Mouse (Mus musculus): ENCODE results near the gene Frmd8.

Frmd8 gene

GRCm38 (mm10) chr19:5838892-5839165 lies 36.2 kb downstream of the Frmd8 start:
- in situ Hi-C loops (cut with MboI), result no loop called here

DNA sequence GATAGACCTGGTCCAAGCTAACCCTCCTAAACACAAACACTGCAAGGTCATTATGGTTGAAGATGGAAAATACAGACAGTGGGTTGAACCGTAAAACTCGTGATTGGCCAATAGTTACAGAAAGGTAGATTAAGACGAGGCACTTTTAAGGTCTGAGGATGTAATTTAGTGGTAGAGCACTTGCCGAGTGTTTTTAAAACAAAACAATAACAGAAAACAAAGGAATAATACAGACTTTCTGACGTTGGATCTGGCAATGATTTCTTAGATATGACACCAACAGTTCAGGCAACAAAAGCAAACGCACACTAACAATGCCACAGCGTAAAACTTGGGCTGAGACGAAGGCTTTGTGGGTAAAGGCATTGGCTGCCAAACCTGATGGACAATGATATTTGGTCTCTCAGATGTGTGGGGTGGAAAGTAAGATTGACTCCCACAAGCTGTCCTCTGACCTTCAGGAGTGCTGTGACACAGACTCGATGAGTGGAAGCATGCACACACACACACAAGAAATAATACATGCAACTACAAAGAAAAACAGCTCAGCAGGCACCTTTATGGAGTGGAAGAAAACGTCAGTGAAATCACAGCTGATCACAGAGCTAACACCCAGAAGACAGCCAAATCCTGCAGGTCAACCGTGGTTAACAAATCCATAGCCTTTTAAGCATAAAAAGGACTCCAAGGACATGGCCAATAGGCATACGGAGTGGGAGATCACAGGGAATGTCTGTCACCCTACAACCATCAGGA lies 36.8 kb downstream of the Frmd8 start:
- in situ Hi-C loops (cut with MboI), result no loop called here

- in situ Hi-C loops (cut with MboI), result no loop called here
Measured at GRCm38 (mm10) chr19:5837606-5838005, 37.5 kb downstream of the Frmd8 start.

- in situ Hi-C loops (cut with MboI), result no loop called here
Measured at GRCm38 (mm10) chr19:5836941-5837572, 38.0 kb downstream of the Frmd8 start.

GRCm38 (mm10) chr19:5835922-5836430 lies 39.1 kb downstream of the Frmd8 start:
- in situ Hi-C loops (cut with MboI), result no loop called here

GRCm38 (mm10) chr19:5835054-5835921 lies 39.8 kb downstream of the Frmd8 start:
- in situ Hi-C loops (cut with MboI), result no loop called here

- in situ Hi-C loops (cut with MboI), result no loop called here
Measured at GRCm38 (mm10) chr19:5834260-5834925, 40.7 kb downstream of the Frmd8 start.

DNA sequence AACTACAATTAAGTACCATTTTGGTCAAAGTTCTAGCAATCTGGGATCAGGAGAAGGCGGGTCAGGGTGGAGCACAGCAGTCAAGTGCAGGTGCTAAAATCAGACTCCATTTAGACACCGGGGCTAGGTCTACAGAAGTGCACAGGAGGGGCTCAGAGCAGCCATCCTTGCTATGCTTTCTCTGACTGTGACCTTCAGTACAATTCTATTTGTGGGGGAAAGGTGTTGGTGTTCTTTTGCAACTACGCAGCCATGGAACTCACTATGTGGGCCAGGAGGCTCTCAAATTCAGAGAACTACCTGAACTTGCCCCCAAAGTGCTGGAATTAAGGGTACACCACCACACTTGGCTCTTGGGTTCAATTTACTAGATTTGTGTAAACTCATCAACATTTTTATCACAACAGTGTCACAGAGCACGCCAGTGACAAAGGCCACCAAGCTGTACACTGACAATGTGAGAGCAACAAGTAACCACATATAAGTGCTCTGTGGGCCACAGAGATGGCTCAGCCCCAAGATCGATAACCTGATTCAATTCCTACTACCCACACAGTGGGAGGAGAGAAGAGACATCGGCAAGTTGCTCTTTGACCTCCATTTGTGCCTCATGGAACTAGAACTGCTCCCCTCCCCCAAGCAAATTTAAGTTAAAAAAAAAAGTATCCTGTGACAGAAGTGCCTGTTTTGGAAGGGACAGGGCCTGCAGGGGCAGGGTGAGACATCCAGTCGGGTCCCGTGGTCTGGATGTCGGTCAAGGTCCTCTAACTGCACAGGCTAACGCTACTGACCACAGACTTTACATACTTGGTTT lies 41.6 kb downstream of the Frmd8 start:
- in situ Hi-C loops (cut with MboI), result no loop called here

DNA sequence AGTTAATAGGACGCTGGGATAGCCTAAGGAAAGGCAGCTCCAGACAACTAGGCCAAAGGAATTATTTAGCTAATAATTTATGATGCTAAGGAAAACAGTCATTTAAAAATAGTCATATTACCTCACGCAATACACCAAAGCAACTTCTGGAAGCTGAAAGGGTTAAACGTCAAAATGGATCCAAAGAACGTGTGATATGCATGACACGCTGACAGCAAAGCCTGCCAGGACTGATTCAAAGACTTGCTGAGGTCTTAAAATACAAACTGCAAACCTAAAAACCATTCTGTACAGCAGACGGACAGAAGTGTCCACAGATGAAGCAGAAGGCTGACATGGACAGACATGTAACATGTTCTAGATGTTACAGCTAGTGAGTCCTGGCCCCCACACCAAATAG lies 42.7 kb downstream of the Frmd8 start:
- in situ Hi-C loops (cut with MboI), result no loop called here

DNA sequence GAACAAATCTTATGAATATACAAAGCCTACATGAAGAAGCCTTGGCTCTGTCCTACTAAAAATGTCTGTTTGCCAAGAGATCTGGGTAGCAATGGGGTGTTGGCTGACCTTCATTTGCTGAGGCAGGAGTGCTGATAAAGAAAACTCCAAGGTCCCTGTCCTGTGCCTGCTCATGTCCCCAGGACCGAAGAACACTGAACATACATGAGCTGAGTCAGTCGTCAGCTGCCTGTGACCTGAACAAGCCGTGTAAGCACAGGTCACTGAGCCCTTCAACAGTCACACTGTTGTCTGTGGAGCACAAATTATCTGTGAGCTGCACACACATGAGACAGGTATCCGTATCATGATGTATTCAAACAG lies 43.1 kb downstream of the Frmd8 start:
- in situ Hi-C loops (cut with MboI), result no loop called here

- in situ Hi-C loops (cut with MboI), result no loop called here
Measured at GRCm38 (mm10) chr19:5831224-5831957, 43.7 kb downstream of the Frmd8 start.

DNA sequence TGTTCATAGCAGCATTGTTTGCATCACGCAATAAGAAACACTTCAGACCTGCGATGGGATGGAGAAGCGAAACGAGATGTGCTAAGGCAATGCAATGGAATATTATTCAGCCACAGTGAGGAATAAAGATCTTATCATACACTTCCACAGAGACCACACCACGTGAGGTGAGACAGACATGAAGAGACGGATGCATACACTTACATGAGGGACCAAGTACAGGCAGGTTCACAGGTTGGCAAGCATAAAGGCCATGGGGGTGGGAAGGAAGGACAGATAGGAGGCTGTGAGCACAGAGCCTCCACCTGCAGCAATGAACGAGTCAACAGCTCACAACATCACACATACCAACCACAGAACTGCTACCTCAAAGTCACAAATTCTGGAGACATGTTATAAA lies 44.3 kb downstream of the Frmd8 start:
- in situ Hi-C loops (cut with MboI), result no loop called here

- in situ Hi-C loops (cut with MboI), result no loop called here
Measured at GRCm38 (mm10) chr19:5829958-5830615, 45.0 kb downstream of the Frmd8 start.

DNA sequence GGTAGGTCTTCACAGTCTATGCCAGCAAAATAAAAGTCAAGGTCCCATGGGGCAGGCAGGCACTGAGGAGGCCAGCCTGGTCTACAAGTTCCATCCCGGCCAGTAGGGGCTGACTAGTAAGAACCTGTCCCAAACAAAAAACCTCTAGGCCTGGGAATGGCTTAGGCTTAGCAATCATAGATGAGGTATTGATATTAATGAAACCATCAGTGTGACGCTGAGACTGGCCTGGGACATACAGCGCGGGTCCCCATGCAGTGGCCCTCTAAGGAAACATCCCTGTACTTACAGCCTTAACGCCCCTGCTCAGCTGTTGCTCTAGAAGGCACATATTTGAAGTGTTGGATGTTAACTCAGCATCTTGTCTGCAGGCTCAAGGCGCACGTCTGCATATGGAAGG lies 46.2 kb downstream of the Frmd8 start:
- in situ Hi-C loops (cut with MboI), result no loop called here

- in situ Hi-C loops (cut with MboI), result no loop called here
Measured at GRCm38 (mm10) chr19:5828155-5828554, 46.9 kb downstream of the Frmd8 start.

DNA sequence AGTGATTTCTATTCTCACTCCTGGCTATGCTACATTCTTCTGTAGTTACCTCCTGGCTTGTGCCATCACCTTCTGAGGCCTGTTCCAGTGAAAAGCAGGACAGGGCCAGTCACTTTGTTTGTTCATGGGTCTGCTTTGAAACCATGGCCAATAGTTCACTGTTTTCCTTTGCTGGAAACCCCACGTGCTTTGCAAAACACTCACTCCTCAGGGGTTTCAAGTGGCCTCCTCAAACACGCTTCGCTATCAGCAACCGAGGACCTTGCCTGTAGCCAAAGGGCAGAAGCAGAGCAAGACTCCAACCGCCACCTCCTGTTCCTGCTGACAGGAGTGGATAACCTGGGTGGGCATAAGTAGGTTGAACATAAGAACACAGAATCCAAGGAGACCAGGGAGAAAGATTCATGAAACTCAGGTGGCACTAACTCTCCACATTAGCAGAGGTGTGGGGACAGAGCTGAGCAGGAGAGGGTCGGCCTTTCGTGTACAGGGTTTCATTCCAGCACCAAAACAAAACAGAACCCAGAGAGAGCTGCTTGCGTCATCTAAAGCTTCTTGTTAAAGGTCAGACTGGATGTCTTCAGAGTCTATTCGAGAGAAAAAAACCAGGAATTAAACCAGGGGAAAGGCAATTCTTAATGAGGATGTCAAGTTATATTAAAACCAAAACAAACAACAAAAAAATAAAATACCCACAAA lies 47.5 kb downstream of the Frmd8 start:
- in situ Hi-C loops (cut with MboI), result no loop called here

- in situ Hi-C loops (cut with MboI), result no loop called here
Measured at GRCm38 (mm10) chr19:5827044-5827443, 48.0 kb downstream of the Frmd8 start.

- in situ Hi-C loops (cut with MboI), result no loop called here
Measured at GRCm38 (mm10) chr19:5826731-5827002, 48.4 kb downstream of the Frmd8 start.

GRCm38 (mm10) chr19:5825901-5826730 lies 49.0 kb downstream of the Frmd8 start:
- in situ Hi-C loops (cut with MboI), result no loop called here

Measured in mature B cell (primary cell).